In the genomic region with DNA sequence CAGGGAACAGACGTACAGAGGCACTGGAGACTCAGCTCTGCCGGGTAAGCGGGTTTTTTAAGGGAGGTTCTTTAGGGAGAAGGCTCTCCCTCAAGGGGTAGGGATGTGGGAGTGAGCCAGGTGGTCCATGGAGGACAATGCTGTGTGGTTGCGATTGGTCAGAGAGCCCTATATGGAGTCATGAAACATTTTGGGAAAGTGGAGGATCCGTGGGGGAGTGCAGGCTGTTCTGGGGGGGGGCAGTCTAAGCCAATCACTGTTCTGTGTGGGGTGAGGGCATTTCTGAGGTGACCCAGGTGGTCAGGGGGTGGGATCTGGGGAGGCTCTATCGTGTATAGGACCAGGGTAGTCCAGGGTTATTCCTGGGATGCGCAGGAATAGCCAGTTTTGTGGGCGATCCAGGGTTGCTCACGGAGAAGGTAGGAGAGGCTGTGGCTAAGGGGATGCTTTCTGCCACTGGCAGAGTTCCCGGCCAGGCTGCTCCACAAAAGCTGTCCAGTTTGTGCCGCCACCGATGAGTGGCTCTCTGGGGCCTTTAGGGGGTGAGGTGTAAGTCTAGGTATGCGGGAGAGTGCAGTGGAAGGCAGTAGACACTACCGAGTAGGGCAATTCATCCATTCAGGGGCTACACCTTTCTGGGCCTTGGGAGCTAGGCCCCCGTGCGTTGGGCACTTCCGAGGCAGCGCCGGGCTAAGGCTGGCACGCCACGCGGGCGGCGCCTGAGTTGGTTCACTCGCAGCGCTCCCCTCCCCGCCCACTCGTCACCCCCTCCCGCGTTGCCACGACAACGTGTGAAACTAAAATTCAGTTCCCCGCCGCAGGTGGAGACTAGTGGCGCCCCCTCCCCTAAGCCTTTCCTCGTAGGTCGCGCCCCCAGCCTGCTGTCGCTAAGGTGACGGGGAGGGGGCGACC, we compare ENCODE assay signal across 8 mouse cellular contexts. TPM values are rescaled to one million over a fixed set of nuclear protein-coding genes. Genes with fewer than 3 reads are reported as not detected.
DNase-seq lines count a peak whose midpoint lies in the region; ATAC-seq and TF ChIP-seq lines count a peak whose summit lies in the region.

No protein-coding gene starts in this region.

- peaks cover 22% of the 10 kb centered on the region for H3K4me1 ChIP-seq in heart, embryonic 12.5 days (replicated peaks)
- H3K4me1 ChIP-seq in liver, embryonic 12.5 days, result peaks cover 38% of the 10 kb centered on the region

- H3K36me3 ChIP-seq in heart, embryonic 12.5 days, result peaks cover 6% of the 10 kb centered on the region; the same call in 1 of the 2 replicates
- H3K36me3 ChIP-seq in liver, embryonic 12.5 days, result peaks cover 5% of the 10 kb centered on the region
- H3K36me3 ChIP-seq in myocyte (ENCODE audit: control insufficient read depth, insufficient read depth), result no peaks in the 10 kb centered on the region

- H3K4me3 ChIP-seq in heart, embryonic 12.5 days, result peak overlapping the region; percentile 79
- peak overlapping the region; percentile 68 for H3K4me3 ChIP-seq in liver, embryonic 12.5 days
- peak overlapping the region; percentile 22 for H3K4me3 ChIP-seq in myocyte

- ATAC-seq in heart, embryonic 12.5 days (ENCODE audit: insufficient number of reproducible peaks, low FRiP score), result peak; percentile 16; the same call in 1 of the 2 replicates
- 0 out of 2 replicates have a peak, but pooled peaks have one; percentile 0 for ATAC-seq in liver, embryonic 12.5 days

- peak overlapping the region; percentile 51 for H3ac ChIP-seq in myocyte (ENCODE audit: control insufficient read depth, insufficient read length)

- H3K79me2 ChIP-seq in myocyte (ENCODE audit: control insufficient read depth, insufficient read depth), result no peaks in the 10 kb centered on the region

- intact Hi-C loops in gastrocnemius, postnatal 14 days (cut with DNase I; ENCODE audit: low total_unique reads), result no loop called here

- peaks cover 60% of the 10 kb centered on the region for H3K27me3 ChIP-seq in heart, embryonic 12.5 days (replicated peaks)
- H3K27me3 ChIP-seq in liver, embryonic 12.5 days (replicated peaks), result peaks cover 53% of the 10 kb centered on the region
- peaks cover 10% of the 10 kb centered on the region for H3K27me3 ChIP-seq in myocyte (ENCODE audit: control insufficient read depth, insufficient read depth, insufficient read length)

- peak overlapping the region; percentile 76 for H3K27ac ChIP-seq in heart, embryonic 12.5 days (ENCODE audit: poor library complexity, severe bottlenecking)
- H3K27ac ChIP-seq in liver, embryonic 12.5 days, result peak overlapping the region; percentile 5

- WGBS in heart, embryonic 12.5 days, result 2% methylated on average over 41 of the region's 41 CpGs
- WGBS in liver, embryonic 12.5 days (ENCODE audit: insufficient replicate concordance), result 1% methylated on average over 41 of the region's 41 CpGs

- peak overlapping the region; percentile 83 for H3K4me2 ChIP-seq in heart, embryonic 12.5 days
- peak overlapping the region; percentile 94 for H3K4me2 ChIP-seq in liver, embryonic 12.5 days
- H3K4me2 ChIP-seq in myocyte (ENCODE audit: low read depth), result peak overlapping the region; percentile 81

- TF ChIP-seq POLR2A in myocyte (IDR thresholded peaks at IDR 0.05; ENCODE audit: insufficient read length, low read depth), result no peak

- no peaks in the 10 kb centered on the region for H3K9me3 ChIP-seq in heart, embryonic 12.5 days (replicated peaks)
- no peaks in the 10 kb centered on the region for H3K9me3 ChIP-seq in liver, embryonic 12.5 days (replicated peaks)

- peak; percentile 29 for DNase-seq in gastrocnemius, postnatal 14 days
- DNase-seq in gastrocnemius, adult 8-10 months (ENCODE audit: low spot score in 2 of 2), result no peak
- DNase-seq in cerebellum, postnatal 25 days, result peak; percentile 76 to 83
- DNase-seq in kidney, postnatal 10 days, result peak; percentile 69
- DNase-seq in thymus, postnatal 14 days, result peak; percentile 81

- H3K9ac ChIP-seq in heart, embryonic 12.5 days, result peak overlapping the region; percentile 78
- H3K9ac ChIP-seq in liver, embryonic 12.5 days, result peak overlapping the region; percentile 72

TF ChIP-seq in myocyte, 11 proteins besides CTCF, POLR2A, EP300 and RAD21:
- no peak for TF ChIP-seq USF1 (IDR thresholded peaks at IDR 0.05; ENCODE audit: low read depth)
- peak in 1 of 3 experiments; percentile 33 for TF ChIP-seq MYOD1 (IDR thresholded peaks at IDR 0.05; ENCODE audit: control insufficient read depth in 1 of 3, insufficient read length in 2 of 3, low read depth in 2 of 3)

RNA-seq across cellular contexts. Expression of gene Shank3, which starts 1.1 kb away (rescaled TPM):
- total RNA-seq in gastrocnemius, postnatal 14 days (2021), result 10 to 100 TPM; 15.2 to 25.8 TPM
- 10 to 100 TPM in 2 of 4 experiments, 1 to 10 TPM in 2; 5.9 to 11.7 (median 8.8) TPM for total RNA-seq in gastrocnemius, adult 8-10 months (2022)
- 2.9 and 3.0 TPM in 2 replicates for polyA plus RNA-seq in heart, embryonic 12.5 days (2016; fragmentation: Nextera tagmentation; extraction: Ambion mirVana)
- polyA plus RNA-seq in liver, embryonic 12.5 days (2016; fragmentation: Nextera tagmentation; extraction: Ambion mirVana), result 0.81 and 1.4 TPM in 2 replicates
- 1.4 TPM for polyA plus RNA-seq in myocyte (2012; fragmentation: generic; extraction: Trizol)

RNA-seq across cellular contexts. Expression of gene Arsa, which starts 21.1 kb away (rescaled TPM):
- 1 to 10 TPM; 7.2 to 7.4 TPM for total RNA-seq in gastrocnemius, postnatal 14 days (2021)
- 1 to 10 TPM; 1.7 to 3.9 (median 2.8) TPM for total RNA-seq in gastrocnemius, adult 8-10 months (2022)
- 14.9 and 15.0 TPM in 2 replicates for polyA plus RNA-seq in heart, embryonic 12.5 days (2016; fragmentation: Nextera tagmentation; extraction: Ambion mirVana)
- 6.6 and 7.0 TPM in 2 replicates for polyA plus RNA-seq in liver, embryonic 12.5 days (2016; fragmentation: Nextera tagmentation; extraction: Ambion mirVana)
- 33.2 TPM for polyA plus RNA-seq in myocyte (2012; fragmentation: generic; extraction: Trizol)

RNA-seq across cellular contexts. Expression of gene Mapk8ip2, which starts 44.6 kb away (rescaled TPM):
- total RNA-seq in gastrocnemius, postnatal 14 days (2021), result under 1 TPM; 0.16 to 0.25 TPM
- total RNA-seq in gastrocnemius, adult 8-10 months (2022), result under 1 TPM in 3 of 4 experiments, not detected in 1; 0.10 to 0.65 (median 0.56) TPM
- polyA plus RNA-seq in heart, embryonic 12.5 days (2016; fragmentation: Nextera tagmentation; extraction: Ambion mirVana), result 0.36 and 0.49 TPM in 2 replicates
- 0.05 and 0.13 TPM in 2 replicates for polyA plus RNA-seq in liver, embryonic 12.5 days (2016; fragmentation: Nextera tagmentation; extraction: Ambion mirVana)
- polyA plus RNA-seq in myocyte (2012; fragmentation: generic; extraction: Trizol), result 0.01 TPM

Comparison
In these comparisons a context has a peak if more than half of its experiments do, and no peak if none do; other contexts are left out.
1. DNase-seq: peak in gastrocnemius, postnatal 14 days (single experiment), cerebellum, postnatal 25 days (2 of 2), kidney, postnatal 10 days (single experiment) and thymus, postnatal 14 days (single experiment); none in gastrocnemius, adult 8-10 months (0 of 2).
2. H3K4me3 ChIP-seq: peak in every context shown above with its lines; median percentile 79 in heart, embryonic 12.5 days; 68 in liver, embryonic 12.5 days; 22 in myocyte.
3. Peak in every context shown above with its lines, with median percentiles within 50 percentile points of each other: H3K4me2 ChIP-seq.